In genomic region chr17:70437229-70437628, GRCm38 (mm10) we compare ENCODE assay signal across 21 mouse cellular contexts.
"Had no signal": no experiment of that assay in that cellular context is flagged by ENCODE, and none has a peak within 500 bp of the region (broad histone marks: within the 10 kb centered on the region; RNA-seq: fewer than 3 reads in every experiment).

No protein-coding gene starts in this region.

- ATAC-seq: intestine, postnatal 0 days; liver, embryonic 12.5 days; midbrain, embryonic 13.5 days; midbrain, embryonic 16.5 days had no signal

- H3K4me3 ChIP-seq: limb, embryonic 10.5 days; limb, embryonic 13.5 days; liver, embryonic 12.5 days; liver, embryonic 15.5 days; lung, embryonic 15.5 days; megakaryocyte, embryonic 14.5 days; midbrain, embryonic 10.5 days; midbrain, embryonic 13.5 days; stomach, embryonic 15.5 days had no signal

- DNase-seq: kidney, adult 2 months; kidney, postnatal 25 days; liver; lung, adult 18-20 months; lung, postnatal 10 days; lung, postnatal 36 days; right cerebral cortex, postnatal 14 days; spleen, adult 18-20 months; thymus, postnatal 25 days had no signal

- H3K4me2 ChIP-seq: limb, embryonic 13.5 days; liver, embryonic 12.5 days; liver, embryonic 15.5 days; lung, embryonic 15.5 days; midbrain, embryonic 13.5 days; stomach, embryonic 15.5 days had no signal

- H3K27ac ChIP-seq: kidney, postnatal 0 days; limb, embryonic 10.5 days; limb, embryonic 13.5 days; liver, embryonic 12.5 days; liver, embryonic 15.5 days; lung, embryonic 15.5 days; midbrain, embryonic 10.5 days; midbrain, embryonic 13.5 days; stomach, embryonic 15.5 days had no signal

- H3K36me3 ChIP-seq: limb, embryonic 10.5 days; limb, embryonic 13.5 days; liver, embryonic 12.5 days; liver, embryonic 15.5 days; lung, embryonic 15.5 days; midbrain, embryonic 10.5 days; midbrain, embryonic 13.5 days; stomach, embryonic 15.5 days had no signal

- H3K4me1 ChIP-seq: limb, embryonic 10.5 days; liver, embryonic 12.5 days; liver, embryonic 15.5 days; lung, embryonic 15.5 days; megakaryocyte, embryonic 14.5 days; midbrain, embryonic 13.5 days; stomach, embryonic 15.5 days had no signal

- H3K27me3 ChIP-seq: limb, embryonic 13.5 days; liver, embryonic 12.5 days; liver, embryonic 15.5 days; lung, embryonic 15.5 days; megakaryocyte, embryonic 14.5 days; midbrain, embryonic 13.5 days; stomach, embryonic 15.5 days had no signal

- H3K9ac ChIP-seq: limb, embryonic 13.5 days; liver, embryonic 12.5 days; liver, embryonic 15.5 days; lung, embryonic 15.5 days; midbrain, embryonic 13.5 days; stomach, embryonic 15.5 days had no signal

- H3K9me3 ChIP-seq: limb, embryonic 10.5 days; limb, embryonic 13.5 days; liver, embryonic 12.5 days; liver, embryonic 15.5 days; lung, embryonic 15.5 days; midbrain, embryonic 10.5 days; midbrain, embryonic 13.5 days; stomach, embryonic 15.5 days had no signal
